Mouse (Mus musculus): ENCODE measurements around the gene Klc2.
"Not testable (repeated sequence)": the region's sequence is repeated elsewhere in the genome, so short reads cannot be mapped to it uniquely, and the experiment has no call there.

Klc2 gene

GRCm38 (mm10) chr19:5106074-5106473 is 12.3 kb downstream of the Klc2 start:
- no peak for DNase-seq (ENCODE audit: low spot score)

- peak; percentile 74 for DNase-seq (ENCODE audit: low spot score)
Measured at GRCm38 (mm10) chr19:5098363-5099143, 19.8 kb downstream of the Klc2 start, which contains the start of gene Cnih2. TSS of gene Cnih2 (minus strand) at chr19:5098521.

GRCm38 (mm10) chr19:5097521-5098362 is 20.6 kb downstream of the Klc2 start:
- DNase-seq (ENCODE audit: low spot score), result no peak

- DNase-seq (ENCODE audit: low spot score), result no peak
Measured at GRCm38 (mm10) chr19:5095887-5096474, 22.4 kb downstream of the Klc2 start.

- no peak for DNase-seq (ENCODE audit: low spot score)
Measured at GRCm38 (mm10) chr19:5094746-5095417, 23.5 kb downstream of the Klc2 start.

- DNase-seq (ENCODE audit: low spot score), result peak; percentile 96
Measured at GRCm38 (mm10) chr19:5094243-5094632, 24.1 kb downstream of the Klc2 start.

GRCm38 (mm10) chr19:5093481-5094242 is 24.7 kb downstream of the Klc2 start:
- no peak for DNase-seq (ENCODE audit: low spot score)

- no peak for DNase-seq (ENCODE audit: low spot score)
Measured at GRCm38 (mm10) chr19:5092083-5092482, 26.3 kb downstream of the Klc2 start.

GRCm38 (mm10) chr19:5089324-5089723 is 29.0 kb downstream of the Klc2 start:
- no peak for DNase-seq (ENCODE audit: low spot score)

GRCm38 (mm10) chr19:5087884-5088728 is 30.3 kb downstream of the Klc2 start, which contains the start of gene Yif1a:
TSS of gene Yif1a (plus strand) at chr19:5088538.
- peak; percentile 93 for DNase-seq (ENCODE audit: low spot score)

- not testable (repeated sequence) for DNase-seq (ENCODE audit: low spot score)
Measured at GRCm38 (mm10) chr19:5086533-5086932, 31.8 kb downstream of the Klc2 start.

- DNase-seq (ENCODE audit: low spot score), result peak; percentile 70
Measured at GRCm38 (mm10) chr19:5085145-5085863, 33.1 kb downstream of the Klc2 start, which contains the start of gene Tmem151a. TSS of gene Tmem151a (minus strand) at chr19:5085531.

- DNase-seq (ENCODE audit: low spot score), result no peak
Measured at GRCm38 (mm10) chr19:5084834-5085144, 33.6 kb downstream of the Klc2 start.

GRCm38 (mm10) chr19:5083961-5084833 is 34.2 kb downstream of the Klc2 start:
- no peak for DNase-seq (ENCODE audit: low spot score)

- no peak for DNase-seq (ENCODE audit: low spot score)
Measured at GRCm38 (mm10) chr19:5082596-5082995, 35.8 kb downstream of the Klc2 start.

GRCm38 (mm10) chr19:5082005-5082404 is 36.4 kb downstream of the Klc2 start:
- no peak for DNase-seq (ENCODE audit: low spot score)

GRCm38 (mm10) chr19:5079279-5079678 is 39.1 kb downstream of the Klc2 start:
- DNase-seq (ENCODE audit: low spot score), result no peak

- DNase-seq (ENCODE audit: low spot score), result no peak
Measured at GRCm38 (mm10) chr19:5073518-5073917, 44.8 kb downstream of the Klc2 start.

- DNase-seq (ENCODE audit: low spot score), result no peak
Measured at GRCm38 (mm10) chr19:5073028-5073427, 45.3 kb downstream of the Klc2 start.

Measured in ovary, postnatal 36 days (tissue).